Mouse (Mus musculus) cerebellum, adult 18-20 months (tissue): ENCODE measurements around the gene Gm16368.
"Not testable (repeated sequence)": the region's sequence is repeated elsewhere in the genome, so short reads cannot be mapped to it uniquely, and the experiment has no call there.

ENCODE experiments used
- DNase-seq, 2 experiments: peaks; one replicate each; pipeline ENCODE4 v3.0.0; 2021

Gene Gm16368

GRCm38 (mm10) chr12:88083397-88083796 is at the start of gene Gm16368:
Gm16368 (plus strand) TSS chr12:88083697.
- DNase-seq: not testable (repeated sequence)

GRCm38 (mm10) chr12:88039062-88039461 is 44.4 kb upstream of the Gm16368 start:
- not testable (repeated sequence) for DNase-seq

GRCm38 (mm10) chr12:88039703-88040102 is 43.8 kb upstream of the Gm16368 start:
- not testable (repeated sequence) for DNase-seq

- not testable (repeated sequence) for DNase-seq
These were observed 38.3 kb upstream of the Gm16368 start for GRCm38 (mm10) chr12:88045226-88045625.
